Mouse (Mus musculus) heart, adult 9 months (tissue): ENCODE data around the gene Ccdc43.
"Not testable (repeated sequence)": the region's sequence is repeated elsewhere in the genome, so short reads cannot be mapped to it uniquely, and the experiment has no call there.

Experiments used
- DNase-seq, 2 experiments: peaks; one replicate each; pipeline ENCODE4 v3.0.0; 2022; ENCODE audit warnings: low spot score in 2 of 2

The Ccdc43 gene

DNA sequence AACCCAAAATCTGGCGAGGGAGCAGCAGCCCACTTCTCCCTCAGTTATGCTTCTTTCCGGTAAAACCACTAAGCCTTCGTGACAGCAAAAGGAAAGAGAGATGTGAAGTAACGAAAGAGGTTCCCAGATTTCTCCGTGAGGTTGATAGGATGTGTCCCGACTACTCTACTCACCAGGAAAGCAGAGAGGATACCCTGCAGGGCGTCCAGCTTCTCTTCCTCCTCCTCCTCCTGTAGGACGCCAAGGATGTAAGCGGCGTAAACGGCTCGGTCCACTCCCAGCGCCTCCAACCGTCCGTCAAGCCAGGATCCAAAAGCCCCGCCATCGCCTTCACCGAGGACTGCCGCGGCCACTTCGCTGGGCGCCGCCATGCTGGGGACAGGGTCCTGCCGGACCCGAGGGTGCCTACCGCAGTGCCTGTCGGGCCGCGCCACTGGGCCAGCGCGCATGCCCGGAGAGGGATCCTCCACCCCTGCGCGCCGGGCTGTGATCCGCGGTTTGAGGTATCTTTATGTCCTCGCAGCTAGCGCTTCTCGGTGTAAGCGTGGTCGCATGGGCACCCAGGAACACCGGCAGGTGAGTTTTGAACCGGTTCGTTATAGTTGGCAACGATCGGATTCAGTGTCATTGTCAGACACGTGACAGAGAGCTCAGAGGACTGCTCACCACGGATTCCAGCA is at the start of gene Ccdc43:
Ccdc43 (minus strand) TSS at position 445 of the 680 bp plus-strand sequence.
- peak; percentile 88 to 89 for DNase-seq

DNA sequence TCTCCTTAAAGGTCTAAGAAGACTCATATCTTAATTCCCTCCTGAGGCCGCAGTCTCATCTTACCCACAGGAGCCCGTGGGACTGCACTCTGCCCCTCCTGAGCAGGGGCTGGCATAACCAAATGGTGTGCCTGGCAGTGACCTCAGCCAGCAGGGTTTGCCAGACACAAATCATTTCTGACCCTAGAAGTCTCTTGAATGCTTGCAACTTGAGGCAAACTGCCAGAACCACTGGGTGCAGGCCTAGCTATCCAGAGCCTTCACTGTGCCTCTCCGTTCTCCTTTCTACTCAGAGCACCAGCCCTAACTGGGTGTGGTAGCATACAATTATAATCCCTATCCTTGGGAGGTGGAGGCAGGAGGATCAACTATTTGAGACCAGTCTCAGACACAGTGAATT is 47.2 kb upstream of the Ccdc43 start:
- DNase-seq, result no peak

DNA sequence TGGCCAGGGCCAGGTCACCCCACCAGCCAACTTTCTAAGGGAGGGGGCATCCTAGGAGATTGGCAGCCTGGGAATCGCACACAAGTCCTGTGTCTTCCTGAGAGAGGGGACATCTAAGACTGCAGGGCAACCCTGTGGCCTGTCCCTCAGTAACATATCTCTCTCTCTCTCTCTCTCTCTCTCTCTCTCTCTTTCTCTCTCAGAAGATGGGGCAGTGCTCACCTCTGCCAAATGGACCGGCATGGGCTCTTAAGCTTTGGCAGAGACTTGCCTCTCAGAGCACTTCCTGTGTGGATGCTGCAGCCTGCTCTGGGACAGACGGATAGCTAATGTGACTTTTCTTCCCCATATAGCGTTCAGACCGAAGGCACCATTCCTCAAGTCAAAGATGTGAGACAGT is 45.3 kb upstream of the Ccdc43 start:
- DNase-seq, result no peak

DNA sequence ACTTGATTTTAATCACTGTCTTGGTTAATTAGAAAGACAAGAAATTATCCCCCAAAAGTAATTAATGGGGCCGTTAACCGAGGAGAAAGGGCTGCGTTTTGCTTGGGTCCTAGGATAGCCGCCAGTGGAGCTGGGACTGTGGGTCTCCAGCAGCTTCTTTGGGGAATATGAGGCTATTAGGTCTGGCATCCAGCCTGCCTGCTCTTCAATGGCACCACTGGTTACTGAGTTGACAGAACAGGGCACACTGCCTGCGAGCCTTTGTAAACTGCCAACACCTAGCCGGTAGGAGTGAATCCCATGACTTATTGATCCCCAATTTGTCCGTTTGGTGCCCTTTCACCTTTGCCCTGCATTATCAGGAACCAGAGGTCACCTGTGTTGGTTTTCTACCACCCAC is 44.5 kb upstream of the Ccdc43 start:
- no peak for DNase-seq

DNA sequence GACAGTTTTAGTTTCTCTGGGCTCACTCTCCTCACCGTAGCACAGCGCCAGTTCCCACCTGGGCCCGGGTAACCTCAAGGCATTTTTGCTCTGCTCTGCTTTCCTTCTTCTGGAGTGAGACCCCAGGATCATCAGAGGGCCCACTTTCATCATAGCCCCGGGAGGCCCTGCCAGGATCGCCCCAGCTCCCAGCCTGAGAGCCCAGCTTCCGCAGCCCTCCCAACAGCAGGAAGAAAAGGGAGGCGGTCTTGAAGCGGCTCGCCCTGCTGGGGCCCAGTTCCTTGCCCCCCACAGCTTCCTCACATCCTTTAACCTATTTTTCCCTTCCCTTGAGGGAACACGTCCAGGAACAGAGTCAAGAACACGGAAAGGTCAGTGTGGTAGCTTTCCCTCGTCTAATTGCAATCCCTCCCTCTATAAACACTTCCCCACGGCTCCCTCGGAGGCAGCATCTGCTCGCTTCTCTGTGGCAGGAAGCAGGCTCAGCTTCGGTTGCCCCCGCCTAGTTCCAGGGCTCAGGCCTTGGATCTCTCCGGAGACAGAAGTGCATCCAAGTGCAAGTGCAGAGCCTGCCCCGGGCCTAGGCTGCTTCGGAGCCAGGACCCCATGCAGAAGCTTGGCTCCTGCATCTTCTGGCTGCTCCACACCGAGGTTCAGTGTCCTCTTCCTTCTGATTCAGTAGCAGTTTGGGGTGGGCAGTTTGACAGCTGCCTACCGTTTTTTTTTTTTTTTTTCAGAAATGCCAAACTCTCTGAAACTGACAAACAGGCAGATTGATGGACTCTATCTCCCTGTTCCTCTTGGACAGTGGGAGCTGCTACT is 43.8 kb upstream of the Ccdc43 start:
- peak; percentile 8 to 23 for DNase-seq

DNA sequence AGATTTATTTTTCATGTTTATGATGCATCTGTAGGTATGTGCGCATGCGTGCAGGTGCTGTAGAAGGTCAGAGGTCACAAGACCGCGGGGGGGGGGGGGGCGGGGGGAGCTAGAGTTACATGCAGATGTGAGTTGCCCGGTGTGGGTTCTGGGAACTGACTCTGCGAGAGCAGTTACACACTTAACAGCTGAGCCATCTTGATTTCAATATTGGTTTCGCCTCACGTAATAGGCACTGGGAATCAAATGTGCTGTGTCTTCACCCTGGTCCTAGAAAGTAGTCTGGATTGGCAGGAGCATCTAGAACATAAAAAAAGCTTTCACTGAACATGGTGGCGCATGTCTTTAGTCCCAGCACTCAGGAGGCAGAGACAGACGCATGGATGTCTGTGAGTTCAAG is 43.1 kb upstream of the Ccdc43 start:
- no peak for DNase-seq

DNA sequence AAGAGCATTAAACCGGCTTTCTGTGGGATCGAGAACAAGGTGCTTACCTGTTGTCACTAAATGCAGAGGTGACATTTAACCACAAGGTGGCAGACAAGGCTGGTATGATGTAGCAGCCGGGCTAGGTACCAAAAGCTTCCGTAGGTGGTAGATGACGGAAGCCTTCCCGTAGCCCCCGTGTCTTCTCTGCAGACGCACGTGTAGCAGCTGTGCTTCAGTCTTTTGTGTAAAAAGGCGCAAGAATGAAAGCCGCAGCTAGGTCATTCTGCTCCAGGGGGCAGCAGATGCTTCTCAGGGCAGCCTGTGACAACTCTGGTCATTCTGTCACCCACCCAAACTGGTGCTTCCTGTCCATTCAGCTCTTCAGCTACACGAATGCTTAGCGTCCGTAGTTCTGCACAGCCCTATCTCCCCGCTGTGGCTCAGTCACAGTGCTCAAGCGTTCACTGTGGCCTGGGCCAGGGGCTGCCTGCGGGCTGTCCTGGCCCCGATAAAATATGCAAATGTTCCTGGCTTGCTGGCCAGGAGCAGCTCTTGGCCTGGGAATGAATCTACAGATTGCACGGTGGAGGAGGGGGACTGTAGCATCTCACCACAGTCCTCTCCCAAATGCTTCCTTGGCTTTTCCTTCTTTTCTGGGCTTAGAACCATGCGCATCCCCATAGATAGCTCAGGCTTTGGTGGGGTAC is 41.8 kb upstream of the Ccdc43 start:
- no peak for DNase-seq

DNA sequence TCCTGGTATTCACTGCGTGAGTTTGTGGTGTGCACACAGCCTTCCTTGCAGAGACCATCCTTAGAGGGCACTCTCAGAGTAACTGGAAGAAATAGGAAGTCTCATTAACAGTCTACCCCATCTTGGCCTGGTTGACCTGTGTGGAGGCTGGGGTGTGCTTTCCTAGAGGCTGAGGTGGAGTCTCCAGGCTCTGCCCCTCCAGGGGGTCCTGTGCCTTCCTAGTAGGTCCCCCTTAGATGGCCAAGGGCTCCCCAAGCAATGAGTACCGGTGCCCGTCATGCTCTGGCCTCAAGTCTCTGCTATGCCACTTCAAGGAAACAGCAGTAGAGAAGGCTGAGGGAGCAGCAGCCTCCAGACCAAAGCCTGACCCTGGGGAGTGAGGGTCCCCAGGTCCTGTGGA is 40.5 kb upstream of the Ccdc43 start:
- DNase-seq, result no peak

DNA sequence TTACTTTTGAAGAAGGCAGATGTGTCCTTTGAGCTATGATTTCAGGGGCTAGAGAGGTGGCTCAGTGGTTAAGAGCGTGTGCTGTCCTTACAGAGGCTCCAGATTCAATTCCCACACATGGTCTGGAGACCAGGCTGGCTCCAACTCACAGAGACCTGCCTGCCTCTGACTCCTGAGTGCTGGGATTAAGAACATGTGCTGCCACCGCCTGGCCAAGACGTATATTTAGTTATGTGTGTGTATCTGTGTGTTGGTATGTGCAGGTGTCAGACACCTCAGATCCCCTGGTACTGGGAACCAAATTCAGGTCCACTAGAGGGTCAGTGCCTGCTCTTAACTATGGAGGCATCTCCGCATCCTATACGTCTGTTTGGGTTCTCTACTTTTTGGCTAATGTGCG is 37.4 kb upstream of the Ccdc43 start:
- DNase-seq, result no peak

DNA sequence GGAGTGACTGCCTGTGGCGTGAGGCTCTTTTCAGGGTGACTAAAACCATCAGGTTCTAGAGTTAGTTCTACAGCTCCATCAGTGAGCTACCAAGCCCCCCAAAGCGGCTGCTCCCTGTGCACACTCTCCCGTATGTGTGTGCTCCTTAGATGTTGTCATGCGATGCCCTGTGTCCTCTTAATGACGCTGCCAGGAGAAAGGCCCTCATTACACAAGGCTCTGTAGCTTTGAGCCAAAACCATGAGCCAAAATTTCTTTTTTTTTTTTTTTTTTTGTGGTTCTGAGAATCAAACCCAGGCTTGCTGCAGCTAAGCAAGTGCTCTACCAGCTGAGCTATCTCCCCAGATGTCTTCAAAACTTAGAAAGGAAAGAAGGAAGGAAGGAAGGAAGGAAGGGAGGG is 35.6 kb upstream of the Ccdc43 start:
- DNase-seq, result no peak

DNA sequence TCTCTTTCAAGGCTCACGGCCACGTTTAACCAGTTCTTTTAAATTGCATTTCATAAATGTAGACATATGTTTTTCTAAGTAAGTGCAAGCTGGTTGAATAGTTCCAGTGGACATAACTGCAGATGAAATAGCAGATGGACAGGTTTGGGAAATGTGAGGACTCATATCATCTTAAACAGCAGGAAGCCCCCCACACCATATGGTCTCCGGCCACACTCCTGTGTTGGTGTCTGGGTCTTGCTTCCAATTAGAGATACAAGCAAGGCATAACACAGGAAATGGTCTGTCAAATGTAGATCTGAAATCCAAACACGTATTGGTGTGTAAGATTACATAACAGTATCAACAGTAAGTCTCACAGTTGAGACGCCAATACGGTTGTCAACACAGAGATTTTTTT is 33.8 kb upstream of the Ccdc43 start:
- no peak for DNase-seq

DNA sequence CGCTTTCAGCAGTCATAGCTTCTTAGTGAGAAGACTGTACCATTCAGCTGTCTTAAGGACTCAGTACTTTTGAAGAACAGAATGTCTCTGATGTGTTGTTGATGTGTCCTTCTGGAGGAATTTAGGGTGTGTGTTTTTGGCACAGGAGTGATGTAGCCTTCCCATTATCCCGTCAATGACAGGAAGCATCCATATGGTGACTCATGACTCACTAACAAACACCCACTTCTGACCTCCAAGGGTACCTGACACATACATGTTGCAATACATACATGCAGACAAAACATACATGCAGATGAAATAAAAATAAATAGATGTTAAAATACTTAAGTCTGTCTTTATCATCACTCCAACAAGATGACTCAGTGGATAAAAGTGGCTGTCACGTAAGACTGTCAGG is 32.3 kb upstream of the Ccdc43 start:
- no peak for DNase-seq

DNA sequence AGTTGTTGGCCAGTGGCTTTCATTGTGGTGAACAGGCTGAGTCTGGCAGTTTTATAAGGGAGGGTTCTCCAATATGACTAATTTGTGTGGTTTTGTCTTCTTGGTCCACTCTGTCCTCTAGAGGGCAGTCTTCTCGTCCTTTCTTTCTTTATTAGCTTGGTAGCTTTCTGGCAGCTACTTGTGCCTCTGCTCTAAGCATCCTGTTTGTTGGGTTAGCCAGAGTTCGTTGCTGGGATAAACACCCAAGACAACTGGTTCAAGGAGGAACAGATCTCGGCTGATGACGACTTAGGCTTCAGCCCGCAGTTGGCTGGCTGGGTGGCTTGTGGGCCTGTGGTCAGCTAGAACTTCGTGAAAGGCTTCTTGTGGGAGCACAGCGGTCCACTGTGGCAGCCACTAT is 31.0 kb upstream of the Ccdc43 start:
- peak; percentile 71 to 79 for DNase-seq

DNA sequence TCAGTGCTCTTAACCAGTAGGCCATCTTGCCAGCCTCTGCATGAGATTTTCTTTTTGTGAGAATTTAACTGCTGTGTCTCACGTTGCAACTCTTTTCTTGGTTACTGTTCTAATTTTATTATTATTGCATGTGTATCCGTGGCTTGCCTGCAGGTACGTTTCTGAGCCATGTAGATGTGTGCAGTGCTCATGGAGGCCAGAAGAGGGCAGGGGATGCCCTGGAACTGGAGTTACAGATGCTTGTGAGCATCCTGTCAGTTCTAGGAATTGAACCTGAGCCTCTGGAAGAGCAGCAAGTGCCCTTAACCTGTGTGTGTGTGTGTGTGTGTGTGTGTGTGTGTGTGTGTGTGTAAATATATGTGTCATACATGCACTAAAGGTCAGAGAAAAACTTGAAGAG is 28.0 kb upstream of the Ccdc43 start:
- DNase-seq, result no peak

DNA sequence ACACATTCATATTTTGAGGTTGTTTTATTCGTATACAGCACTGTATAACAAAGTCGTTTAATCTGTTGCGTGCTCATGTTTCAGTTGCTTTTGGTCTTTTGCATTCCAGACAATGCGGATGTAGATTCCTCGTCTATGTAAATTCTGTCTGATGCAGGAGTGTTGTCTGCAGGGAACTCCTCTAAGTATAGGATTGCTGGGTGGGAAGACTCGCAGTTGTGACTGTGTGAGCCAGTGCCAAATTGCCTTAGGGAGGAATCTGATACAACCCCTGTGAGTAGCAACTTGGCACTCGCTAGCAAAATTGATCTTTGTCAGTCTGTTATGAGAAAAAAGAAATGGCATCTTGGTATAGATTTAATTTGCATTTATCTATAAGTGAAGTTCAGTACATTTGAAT is 18.6 kb upstream of the Ccdc43 start:
- DNase-seq, result no peak

DNA sequence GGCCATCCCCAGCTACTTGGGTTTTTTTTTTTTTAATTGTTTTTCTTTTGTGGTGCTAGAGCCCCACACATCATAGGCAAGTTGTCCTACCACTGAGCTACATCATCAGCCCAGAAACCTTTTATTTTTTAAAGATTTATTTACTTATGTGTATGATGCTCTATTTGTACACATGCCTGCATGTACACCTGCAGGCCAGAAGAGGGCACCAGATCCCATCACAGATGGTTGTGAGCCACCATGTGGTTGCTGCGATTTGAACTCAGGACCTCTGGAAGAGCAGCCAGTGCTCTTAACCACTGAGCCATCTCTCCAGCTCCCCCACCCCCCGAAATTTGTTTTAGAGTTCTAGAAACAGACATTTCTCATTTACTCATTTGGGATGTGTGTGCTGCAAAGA is 17.0 kb upstream of the Ccdc43 start:
- DNase-seq, result not testable (repeated sequence)

DNA sequence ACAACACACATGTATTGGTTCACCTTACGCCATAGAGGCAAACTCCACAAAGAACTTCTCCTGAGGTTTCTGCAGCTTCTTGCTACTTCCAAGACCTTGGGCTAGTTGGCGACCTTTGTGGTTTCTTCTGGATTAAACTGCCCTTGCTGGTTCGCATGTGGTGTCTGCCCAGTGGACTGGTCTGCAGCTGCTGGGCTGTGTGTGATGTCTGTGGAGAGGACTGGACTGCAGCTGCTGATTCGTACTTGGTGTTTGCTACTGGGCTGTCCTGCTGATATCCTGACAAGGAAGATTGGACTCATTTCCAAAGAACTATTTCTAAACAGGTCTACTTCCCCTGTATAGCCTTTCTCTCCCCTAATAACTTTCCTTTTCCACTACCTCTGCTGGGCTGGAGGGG is 14.8 kb upstream of the Ccdc43 start:
- DNase-seq, result no peak

DNA sequence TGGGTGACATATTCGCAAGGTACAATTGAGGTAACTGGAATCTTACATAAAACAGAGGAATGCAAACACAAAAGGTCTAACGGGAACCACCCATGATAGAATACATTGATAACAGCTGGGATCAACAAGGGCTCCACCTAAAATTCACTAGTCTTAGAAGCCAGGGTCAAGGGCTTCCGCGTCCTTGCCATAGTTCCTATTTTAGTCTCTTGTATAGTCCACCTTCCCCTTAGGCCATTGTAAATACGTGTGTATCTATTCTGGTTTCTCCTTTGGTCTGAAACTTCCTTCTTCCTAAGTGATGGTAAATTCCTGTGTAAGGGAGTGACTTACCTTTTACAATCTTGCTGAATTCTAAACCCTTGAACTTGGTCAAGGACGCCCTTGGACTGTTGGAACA is 4.6 kb upstream of the Ccdc43 start:
- not testable (repeated sequence) for DNase-seq

DNA sequence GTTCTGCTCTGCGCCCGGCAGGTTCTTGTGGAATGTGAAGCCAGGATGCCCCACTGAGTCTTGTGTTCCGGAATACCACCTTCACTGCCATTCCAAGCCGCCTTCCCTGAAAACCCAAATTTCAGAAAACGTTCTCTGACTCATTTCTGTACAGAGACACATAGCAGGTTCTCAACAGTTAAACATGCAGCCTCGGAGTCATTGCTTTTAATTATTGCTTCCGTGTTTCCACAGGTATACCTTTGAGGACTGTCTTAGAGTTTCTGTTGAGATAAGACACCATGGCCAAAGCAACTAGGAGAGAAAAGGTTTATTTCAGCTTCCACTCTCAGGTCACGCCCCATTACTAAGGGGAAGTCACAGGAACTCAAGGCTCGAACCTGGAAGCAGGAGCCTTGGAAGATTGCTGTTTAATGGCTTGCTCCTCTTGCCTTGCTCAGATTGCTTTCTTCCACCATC is 465 bp upstream of the Ccdc43 start:
- no peak for DNase-seq

DNA sequence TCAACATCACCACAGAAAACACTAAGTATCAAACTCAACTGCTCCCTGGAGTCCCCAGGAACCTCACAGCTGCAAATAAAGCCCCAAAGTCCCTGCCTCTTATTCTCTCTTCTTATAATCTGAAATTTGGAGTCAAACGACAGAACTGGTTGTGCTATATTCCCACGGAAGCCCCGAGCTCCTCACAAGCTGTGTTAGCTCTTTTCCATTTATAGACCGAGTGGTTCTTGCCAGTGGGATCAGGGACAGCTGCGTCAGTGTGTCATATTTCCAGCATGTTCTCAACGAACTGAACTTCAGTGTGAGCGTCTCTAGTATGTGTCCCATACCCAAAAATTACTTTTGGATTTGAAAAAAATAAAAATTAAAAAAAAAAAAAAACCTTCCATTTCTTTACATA is 2.3 kb downstream of the Ccdc43 start:
- no peak for DNase-seq

DNA sequence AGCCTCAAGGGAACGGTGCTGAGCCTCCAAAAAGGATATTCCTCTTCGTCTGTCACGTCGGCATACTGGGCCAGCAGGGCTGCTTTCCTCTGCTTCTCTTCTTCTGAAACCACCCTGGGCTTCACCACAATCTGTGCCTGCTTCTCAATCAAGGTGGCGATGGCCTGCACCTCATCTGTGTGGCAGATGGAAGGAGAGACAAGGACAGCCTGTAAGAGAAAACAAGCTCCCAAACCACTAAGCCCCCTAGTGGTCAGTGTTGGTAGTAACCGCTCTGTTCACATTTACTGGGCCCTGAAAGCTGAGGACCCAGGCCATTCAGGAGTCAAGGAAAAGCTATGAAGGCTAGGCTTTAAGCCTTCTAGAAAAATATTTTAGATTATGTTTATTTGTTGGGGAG is 7.4 kb downstream of the Ccdc43 start:
- DNase-seq, result peak in 1 of 2 experiments; percentile 49

DNA sequence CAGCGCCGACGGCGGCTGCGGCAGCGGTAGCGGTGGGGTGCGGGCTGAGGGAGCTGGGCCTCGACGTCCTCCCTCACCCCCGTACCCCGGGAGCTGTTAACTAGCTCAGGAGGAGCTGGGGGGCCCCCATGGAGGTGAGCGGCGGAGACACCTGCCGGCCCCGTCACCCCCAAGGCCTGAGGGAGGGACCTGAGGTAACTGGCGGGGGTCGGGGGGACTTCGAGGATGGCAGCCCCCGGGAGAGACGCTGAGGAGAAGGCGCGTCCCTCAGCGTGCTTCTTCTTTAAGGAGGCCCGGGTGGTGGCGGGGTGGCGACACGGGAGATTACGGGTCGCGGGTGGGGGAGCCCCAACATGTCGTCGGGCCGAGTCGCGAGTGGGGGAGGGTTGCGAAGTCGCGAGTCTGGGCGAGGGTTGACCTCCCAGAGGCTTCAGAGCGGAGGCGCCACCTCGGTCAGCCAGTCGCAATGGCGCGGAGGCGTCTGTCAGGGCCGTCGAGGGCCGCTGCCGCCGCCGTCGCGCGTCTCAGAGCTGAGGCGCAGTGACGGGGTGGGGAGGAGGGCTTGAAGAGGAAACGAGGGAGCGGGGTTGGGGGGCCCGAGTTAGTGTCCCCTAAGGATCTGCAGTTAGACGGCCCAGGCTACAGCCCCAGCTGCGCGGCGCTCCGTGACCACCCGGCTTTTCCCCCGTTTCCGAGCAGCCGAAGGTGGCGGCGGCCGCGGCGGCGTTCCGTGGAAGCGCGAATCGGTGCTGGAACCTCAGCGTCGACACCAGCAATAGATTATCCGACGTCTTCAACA is 31.7 kb downstream of the Ccdc43 start:
- no peak for DNase-seq
